Mouse (Mus musculus): ENCODE data around the gene Zfpl1.
"Not testable (repeated sequence)": the region's sequence is repeated elsewhere in the genome, so short reads cannot be mapped to it uniquely, and the experiment has no call there.

Gene Zfpl1

DNA sequence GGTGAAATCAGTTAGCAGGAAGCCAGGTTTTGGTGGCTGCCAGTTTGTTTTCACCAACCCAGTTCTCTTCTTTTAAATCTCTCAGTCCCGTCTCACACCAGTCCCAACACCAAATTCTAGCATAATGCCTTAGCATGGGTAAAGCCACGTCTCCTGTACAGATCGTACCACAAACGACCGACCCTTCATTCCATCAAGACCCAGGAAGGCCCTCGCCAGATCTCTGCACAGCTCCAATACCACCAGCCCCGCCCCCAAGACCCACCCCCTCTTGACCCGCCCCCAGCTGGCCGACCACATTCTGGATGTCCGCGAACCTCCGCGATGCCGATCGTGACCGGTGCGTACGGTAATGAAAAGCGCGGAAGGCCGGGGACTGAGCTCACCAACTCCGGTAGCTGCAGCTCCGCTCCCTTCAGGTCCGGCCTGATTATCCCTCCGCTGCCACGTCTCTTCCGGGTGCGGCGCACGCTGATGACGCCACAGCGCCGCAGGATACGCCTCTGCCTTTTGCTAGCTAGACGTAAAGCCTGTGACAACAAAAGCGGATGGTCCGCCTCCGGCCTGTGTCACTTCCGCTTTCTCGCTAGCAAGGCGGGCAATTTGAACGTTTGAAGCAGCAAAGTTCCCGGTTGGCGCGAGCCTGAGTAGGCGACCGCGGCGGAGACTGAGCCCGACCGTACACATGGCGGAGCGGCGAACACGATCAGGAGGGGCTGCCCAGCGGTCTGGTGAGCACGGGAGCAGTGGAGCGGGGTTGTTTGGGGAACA, at the start of gene Zfpl1, which contains the start of gene Cdca5:
Gene Zfpl1 (minus strand): TSS at position 479 of the 771 bp plus-strand sequence.
Gene Cdca5 (plus strand): TSS at position 506 of the 771 bp plus-strand sequence.
- in situ Hi-C loops (cut with MboI), result no loop called here

DNA sequence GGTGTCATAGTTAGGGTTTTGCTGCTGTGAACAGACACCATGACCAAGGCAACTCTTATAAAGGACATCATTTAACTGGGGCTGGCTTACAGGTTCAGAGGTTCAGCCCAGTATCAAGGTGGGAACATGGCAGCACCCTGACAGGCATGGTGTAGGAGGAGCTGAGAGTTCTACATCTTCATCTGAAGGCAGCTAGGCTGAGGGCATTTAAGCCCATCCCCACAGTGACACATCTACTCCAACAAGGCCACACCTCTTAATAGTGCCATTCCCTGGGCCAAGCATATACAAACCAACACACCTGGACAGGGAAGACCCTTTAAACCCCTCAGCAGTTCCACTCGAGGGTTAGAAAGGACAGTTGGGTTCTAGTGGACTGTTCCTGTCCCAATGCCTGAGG, 48.4 kb upstream of the Zfpl1 start:
- in situ Hi-C loops (cut with MboI), result not testable (repeated sequence)

- in situ Hi-C loops (cut with MboI), result no loop called here
Observed at GRCm38 (mm10) chr19:6132171-6132827, 47.5 kb upstream of the Zfpl1 start.

DNA sequence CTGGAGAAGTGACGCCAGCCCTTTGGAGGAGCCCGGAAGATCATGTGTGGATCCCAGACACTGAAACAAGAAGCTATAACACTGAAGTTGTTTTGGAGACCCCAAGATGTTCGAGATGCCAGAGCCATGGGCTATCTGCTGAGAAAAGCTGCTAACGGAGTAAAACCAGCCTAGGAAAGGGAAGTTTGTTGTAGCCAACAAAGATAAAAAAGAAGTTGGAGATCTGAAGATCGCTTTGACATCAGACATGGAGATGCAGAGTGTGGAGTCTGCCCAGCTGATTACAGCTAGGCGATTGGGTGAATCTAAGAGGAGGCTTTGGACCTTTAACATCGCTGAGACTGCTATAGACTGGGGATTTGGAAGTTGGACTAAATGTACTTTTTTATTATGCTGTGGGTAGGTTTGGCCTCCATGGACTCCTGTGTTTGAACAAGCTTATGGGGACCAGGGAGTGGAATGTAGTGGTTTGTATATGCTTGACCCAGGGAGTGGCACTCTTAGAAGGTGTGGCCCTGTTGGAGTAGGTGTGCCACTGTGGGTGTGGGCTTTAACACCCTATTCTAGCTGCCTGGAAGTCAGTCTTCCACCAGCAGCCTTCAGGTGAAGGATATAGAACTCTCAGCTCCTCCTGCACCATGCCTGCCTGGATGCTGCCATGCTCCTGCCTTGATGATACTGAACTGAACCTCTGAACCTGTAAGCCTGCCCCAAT, 45.8 kb upstream of the Zfpl1 start:
- in situ Hi-C loops (cut with MboI), result not testable (repeated sequence)

DNA sequence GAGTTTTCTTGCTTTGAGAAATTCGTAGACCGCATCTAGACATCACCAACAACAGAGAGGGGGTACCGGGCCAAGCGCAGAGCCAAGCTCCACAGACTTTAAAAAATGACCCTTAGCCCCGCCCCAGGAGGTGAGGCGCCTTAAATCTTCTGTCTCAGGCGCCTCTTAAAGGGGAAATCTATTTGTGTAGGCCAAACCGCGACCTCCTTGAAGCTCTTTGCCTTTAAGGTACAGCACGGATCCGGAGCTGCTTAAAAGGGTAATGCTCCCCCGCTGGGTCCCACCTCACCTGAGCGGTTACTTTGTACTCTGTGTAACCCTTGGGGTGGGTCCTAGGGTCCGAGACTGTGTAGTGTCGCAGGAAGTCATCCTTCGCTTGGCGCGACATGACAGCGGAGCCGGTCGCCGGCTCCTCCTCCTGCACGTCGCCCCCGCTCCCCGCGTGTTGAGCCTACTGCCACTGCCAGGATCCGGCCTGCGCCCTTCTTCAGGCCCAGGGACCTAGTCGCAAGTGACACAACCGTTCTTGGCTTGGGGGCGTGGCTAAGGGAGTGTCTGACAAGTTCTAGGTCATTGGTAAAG, 43.1 kb upstream of the Zfpl1 start, which contains the start of gene Snx15:
Gene Snx15 (minus strand): TSS at position 545 of the 582 bp plus-strand sequence.
- in situ Hi-C loops (cut with MboI), result loop anchor here (10.0 kb wide), 1 partner anchor 163 kb away; the partner anchor contains the start of gene Pola2

DNA sequence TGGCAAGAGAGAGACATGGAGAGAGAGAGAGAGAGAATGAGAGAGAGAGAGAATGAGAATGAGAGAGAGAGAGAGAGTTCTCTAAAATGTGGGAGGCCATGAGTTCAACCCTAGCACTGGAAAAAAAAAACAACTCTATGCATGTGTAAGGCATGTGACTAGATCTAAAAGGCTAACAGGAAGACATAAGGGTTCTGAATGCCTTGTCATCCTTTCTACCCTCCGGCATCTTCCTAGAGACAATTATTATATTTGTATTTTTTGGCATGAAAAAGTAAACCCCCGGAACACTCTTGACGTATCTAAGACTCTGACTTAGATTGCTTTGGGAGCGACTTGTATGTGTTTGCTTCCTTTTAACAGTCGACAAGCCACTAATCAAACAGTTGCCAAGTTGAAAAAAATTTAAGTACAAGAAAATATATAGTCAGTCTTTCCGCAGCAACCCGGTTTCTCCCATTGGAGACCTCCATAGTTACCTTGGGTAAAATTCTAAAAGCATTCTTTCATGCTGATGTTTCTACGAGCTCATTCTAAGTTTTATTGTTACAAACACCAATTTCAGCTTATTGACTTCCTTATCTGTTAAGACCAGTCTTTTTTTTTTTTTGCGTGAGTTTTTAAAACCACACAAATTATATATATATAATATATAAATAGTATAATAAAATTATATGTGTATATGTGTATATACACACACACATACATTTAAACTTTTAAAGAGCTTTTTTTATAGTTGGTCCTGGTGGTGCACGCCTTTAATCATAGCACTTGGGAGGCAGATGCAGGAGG, 42.2 kb upstream of the Zfpl1 start:
- in situ Hi-C loops (cut with MboI), result loop anchor here (10.0 kb wide), 1 partner anchor 162 kb away; the partner anchor contains the start of gene Pola2

- in situ Hi-C loops (cut with MboI), result loop anchor here (10.0 kb wide), 1 partner anchor 161 kb away; the partner anchor contains the start of gene Pola2
Observed at GRCm38 (mm10) chr19:6126289-6126688, 41.5 kb upstream of the Zfpl1 start.

DNA sequence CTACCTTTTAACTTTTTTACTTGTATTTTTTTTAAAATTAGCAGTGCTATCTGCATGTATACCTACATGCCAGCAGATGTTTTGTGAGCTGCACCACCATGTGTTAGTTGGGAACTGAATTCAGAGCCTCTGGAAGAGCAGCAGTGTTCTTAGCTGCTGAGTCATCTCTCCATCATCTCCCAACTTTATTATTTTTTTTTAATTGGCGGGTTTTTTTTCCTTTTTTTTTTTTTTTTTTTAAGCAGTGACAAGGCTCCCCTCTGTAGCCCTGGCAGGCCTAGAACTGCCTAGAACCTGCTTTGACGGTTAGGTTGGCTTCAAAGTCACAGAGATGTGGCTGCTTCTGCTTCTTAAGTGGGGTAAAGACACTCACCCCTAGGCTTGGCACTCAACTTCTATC, 40.1 kb upstream of the Zfpl1 start:
- in situ Hi-C loops (cut with MboI), result loop anchor here (10.0 kb wide), 1 partner anchor 160 kb away; the partner anchor contains the start of gene Pola2

DNA sequence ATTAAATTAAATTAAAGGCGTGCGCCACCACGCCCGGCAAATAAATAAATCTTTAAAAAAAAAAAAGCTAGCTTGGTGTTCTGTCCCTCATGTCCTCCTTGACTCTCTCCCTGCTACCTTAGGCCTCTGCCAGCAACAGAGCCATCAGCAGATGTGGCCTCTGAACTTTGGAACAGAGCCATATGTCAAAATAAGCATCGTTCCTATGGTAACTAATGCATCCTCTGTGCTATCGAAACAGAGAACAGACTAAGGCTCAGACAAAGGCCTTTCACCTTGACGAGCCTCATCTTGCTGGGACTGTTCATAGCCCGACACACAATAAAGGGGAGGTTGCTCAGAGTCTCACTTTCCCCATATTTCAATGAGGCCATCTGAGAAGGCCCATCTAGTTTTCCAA, 38.6 kb upstream of the Zfpl1 start:
- in situ Hi-C loops (cut with MboI), result loop anchor here (10.0 kb wide), 1 partner anchor 159 kb away; the partner anchor contains the start of gene Pola2

GRCm38 (mm10) chr19:6121761-6122160, 37.0 kb upstream of the Zfpl1 start:
- in situ Hi-C loops (cut with MboI), result loop anchor here (10.0 kb wide), 1 partner anchor 157 kb away; the partner anchor contains the start of gene Pola2

DNA sequence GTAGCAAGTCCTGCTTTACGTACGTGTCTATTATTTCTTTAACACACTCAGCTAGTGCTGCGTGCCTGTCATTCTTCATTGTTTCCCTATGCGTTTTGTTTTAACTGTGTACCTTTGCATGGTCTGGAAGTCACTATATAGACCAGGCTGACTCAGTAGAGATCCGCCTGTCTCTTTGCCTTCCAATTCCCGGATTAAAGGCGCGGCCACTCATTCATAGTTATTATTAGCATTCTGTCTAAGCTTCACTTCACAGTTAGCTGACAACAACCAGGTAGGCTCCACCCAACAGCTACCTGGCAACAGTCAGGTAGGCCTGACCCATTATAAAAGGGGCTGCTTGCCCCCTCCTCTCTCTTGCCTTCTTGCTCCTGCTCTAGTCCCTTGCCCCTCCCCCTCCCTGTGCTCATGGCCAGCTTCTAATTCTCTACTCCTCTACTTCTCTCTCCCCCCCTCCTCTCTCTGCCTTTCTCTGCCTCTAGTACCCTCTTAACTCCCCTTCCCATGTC, 34.0 kb upstream of the Zfpl1 start:
- in situ Hi-C loops (cut with MboI), result no loop called here

DNA sequence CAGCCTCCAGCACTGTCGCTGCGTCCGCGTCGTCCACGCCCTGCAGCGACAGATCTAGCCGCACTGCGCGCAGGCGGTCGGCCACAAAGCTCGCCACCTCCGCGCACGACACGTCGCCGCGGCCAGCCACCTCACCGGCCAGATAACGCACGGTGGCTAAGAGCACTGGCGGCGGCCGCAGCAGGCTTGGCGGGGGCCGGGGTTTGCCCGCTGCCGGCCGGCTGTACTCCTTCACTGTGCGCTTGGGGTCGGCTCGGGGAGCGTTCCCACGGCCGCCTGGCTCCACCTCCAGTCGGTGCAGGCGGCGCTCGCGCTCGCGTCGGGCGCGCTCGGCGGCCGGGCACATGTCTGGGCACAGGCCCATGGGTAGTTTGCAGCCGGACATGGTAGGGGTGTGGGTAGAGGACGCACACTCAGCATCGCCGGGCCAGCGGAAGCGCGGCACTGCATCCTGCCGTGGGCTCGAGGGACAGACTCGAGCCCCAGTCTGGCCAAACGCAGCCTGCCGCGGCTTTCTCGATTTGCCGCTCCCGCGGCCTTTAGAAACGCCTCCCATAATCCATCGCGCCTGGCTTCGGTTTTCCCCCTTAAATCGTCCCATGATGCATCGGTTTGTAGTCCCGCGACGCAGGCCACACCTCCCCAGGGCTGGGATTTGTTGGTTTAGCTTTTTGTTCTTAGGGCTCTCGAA, 33.4 kb upstream of the Zfpl1 start, which contains the start of gene Sac3d1:
Gene Sac3d1 (minus strand): TSS at position 665 of the 691 bp plus-strand sequence.
- in situ Hi-C loops (cut with MboI), result no loop called here

DNA sequence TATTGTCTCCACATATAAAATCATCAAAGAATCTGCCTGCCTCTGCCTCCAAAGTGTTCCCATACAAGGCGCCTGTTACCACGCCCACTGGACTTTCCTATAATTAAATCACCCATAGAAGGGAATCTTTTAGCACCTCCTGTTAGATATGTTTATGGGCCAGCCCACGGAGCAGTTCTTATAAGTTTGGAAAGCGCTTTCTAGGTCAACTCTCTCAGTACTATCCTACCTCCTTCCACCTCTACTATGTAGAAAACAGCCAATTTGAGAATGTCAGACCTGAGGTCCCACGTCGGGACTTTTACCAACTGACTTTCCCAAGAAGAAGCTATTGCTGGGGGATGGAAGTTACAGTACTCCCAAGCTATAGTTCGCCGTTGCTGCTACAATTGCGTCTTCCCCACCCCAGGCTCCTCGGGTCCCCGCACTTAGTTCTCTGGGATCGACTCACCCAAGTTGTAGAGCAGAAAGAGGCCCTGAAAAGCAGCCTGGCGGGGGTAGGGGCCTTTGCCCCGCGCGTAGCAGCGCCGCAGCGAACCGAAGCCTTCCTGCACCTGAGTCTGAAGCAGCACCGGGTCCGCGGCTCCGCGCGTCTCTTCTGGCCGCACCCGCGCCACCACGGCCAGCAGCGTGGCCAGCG, 32.7 kb upstream of the Zfpl1 start:
- in situ Hi-C loops (cut with MboI), result no loop called here

DNA sequence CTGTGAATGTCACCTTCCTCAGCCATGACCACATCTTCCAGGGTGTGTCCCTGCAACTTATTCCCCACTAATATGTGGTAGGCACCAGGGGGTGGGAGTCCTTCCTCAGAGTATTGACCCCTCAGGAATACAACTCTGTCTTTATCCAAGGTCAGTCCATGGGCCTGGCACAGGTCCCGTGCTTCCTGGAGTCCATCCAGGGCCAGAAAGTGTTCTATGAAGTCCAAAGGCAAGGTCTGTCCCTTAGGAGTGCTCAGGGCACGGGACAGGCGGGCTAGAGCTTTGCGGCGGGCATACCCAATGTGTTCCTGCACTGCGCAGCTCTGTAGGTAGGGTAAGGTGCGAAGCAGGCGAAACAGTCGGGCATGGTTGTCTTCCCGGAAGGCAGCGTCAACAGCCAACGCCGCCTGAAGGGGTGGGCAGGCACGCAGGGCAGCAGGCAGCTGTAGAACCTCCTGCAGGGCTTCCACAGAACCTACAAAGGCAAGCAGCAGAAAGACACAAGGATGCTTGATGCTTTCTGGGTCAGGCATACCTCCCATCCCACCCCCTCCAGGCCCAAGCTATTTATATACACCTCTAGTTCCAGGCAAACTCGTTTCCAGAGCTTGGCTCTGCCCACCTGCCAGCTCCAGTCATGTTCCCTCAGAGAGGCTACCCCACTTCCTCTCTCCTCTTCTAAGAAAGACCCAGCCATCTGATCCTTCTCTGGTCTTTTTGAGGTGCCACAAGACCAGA, 31.5 kb upstream of the Zfpl1 start:
- in situ Hi-C loops (cut with MboI), result no loop called here

GRCm38 (mm10) chr19:6113116-6113515, 28.4 kb upstream of the Zfpl1 start:
- in situ Hi-C loops (cut with MboI), result no loop called here

- in situ Hi-C loops (cut with MboI), result no loop called here
Observed at GRCm38 (mm10) chr19:6105586-6105985, 20.8 kb upstream of the Zfpl1 start, which contains the start of gene Naaladl1. Naaladl1 (plus strand) TSS chr19:6105782.

GRCm38 (mm10) chr19:6104476-6104875, 19.7 kb upstream of the Zfpl1 start:
- in situ Hi-C loops (cut with MboI), result no loop called here

GRCm38 (mm10) chr19:6102169-6102853, 17.6 kb upstream of the Zfpl1 start:
- in situ Hi-C loops (cut with MboI), result no loop called here

Measured in mature B cell (primary cell).